Mouse (Mus musculus) intestine, embryonic 16.5 days (tissue): Measurements from ENCODE around the gene Fzr1. TPM values are rescaled to one million over a fixed set of nuclear protein-coding genes. Genes with fewer than 3 reads are reported as not detected.
A peak's percentile ranks its signal among the peaks of the same experiment; 100 is the strongest.

ENCODE experiments used
- ATAC-seq: fragments of 200-750 bp; cut with Nextera tagmentation; 2 replicates; pipeline ENCODE4 v1.8.0; 2017; ENCODE audit warnings: moderate TSS enrichment, moderate library complexity
- H3K27ac ChIP-seq: fragments of 300-500 bp; sonication (generic); 2 replicates; pipeline ENCODE4 v1.5.1; 2014; ENCODE audit warnings: mild to moderate bottlenecking, low read length
- H3K27me3 ChIP-seq: fragments of 300-500 bp; sonication (generic); replicated peaks from 2 replicates; pipeline ENCODE4 v1.6.1; 2014; ENCODE audit warnings: low read length, control low read depth, mixed read lengths; ENCODE audit not compliant: control insufficient read depth, insufficient read depth
- H3K36me3 ChIP-seq: fragments of 300-500 bp; sonication (generic); 2 replicates; pipeline ENCODE4 v1.6.1; 2014; ENCODE audit warnings: low read length, control low read depth; ENCODE audit not compliant: control insufficient read depth, insufficient read depth
- H3K4me1 ChIP-seq: fragments of 300-500 bp; sonication (generic); 2 replicates; pipeline ENCODE4 v1.6.1; 2014; ENCODE audit warnings: low read length, control low read depth, mixed read lengths; ENCODE audit not compliant: control insufficient read depth, insufficient read depth
- H3K4me2 ChIP-seq: fragments of 300-500 bp; sonication (generic); 2 replicates; pipeline ENCODE4 v1.6.1; 2014; ENCODE audit warnings: low read depth, low read length, control low read depth
- H3K4me3 ChIP-seq: fragments of 300-500 bp; sonication (generic); 2 replicates; pipeline ENCODE4 v1.5.1; 2014; ENCODE audit warnings: mild to moderate bottlenecking, low read length
- H3K9ac ChIP-seq: fragments of 300-500 bp; sonication (generic); 2 replicates; pipeline ENCODE4 v1.6.1; 2014; ENCODE audit warnings: low read depth, low read length
- H3K9me3 ChIP-seq: fragments of 300-500 bp; sonication (generic); 2 replicates; pipeline ENCODE4 v1.6.1; 2016; ENCODE audit warnings: low read length, control low read depth; ENCODE audit not compliant: control insufficient read depth
- WGBS: fragments of 180-500 bp; shearing (Covaris S2); extraction: QIAGEN DNeasy Blood & Tissue Kit; methylation state at CpG from one replicate; pipeline ENCODE4 v1.1.7; 2014; 5-methylcytosine and 5-hydroxymethylcytosine counted together
- polyA plus RNA-seq: library from polyadenylated mRNA; unstranded; fragments of >200 nt; fragmentation: Nextera tagmentation; extraction: Ambion mirVana; gene quantifications from 2 replicates; pipeline ENCODE4 v1.2.1, GENCODE M21; 2015

Gene Fzr1
- polyA plus RNA-seq, 1 experiment from 2014 or later, result 78.7 TPM

- peak overlapping the region; percentile 29; the same call in 1 of the 2 replicates for H3K9ac ChIP-seq
- H3K4me1 ChIP-seq, result peaks cover 40% of the 10 kb centered on the region
- no peak overlapping the region for H3K4me3 ChIP-seq
- H3K27me3 ChIP-seq, result no peaks in the 10 kb centered on the region
- no peak for ATAC-seq
- H3K9me3 ChIP-seq, result no peaks in the 10 kb centered on the region
- H3K36me3 ChIP-seq, result no peaks in the 10 kb centered on the region
- 19% methylated on average over 9 of the region's 9 CpGs for WGBS
- H3K27ac ChIP-seq, result peak overlapping the region; percentile 72
- H3K4me2 ChIP-seq, result 0 out of 2 replicates have a peak overlapping the region, but pooled peaks have one; percentile 4
Measured at GRCm38 (mm10) chr10:81351678-81352291, 26.5 kb downstream of the Fzr1 start.

DNA sequence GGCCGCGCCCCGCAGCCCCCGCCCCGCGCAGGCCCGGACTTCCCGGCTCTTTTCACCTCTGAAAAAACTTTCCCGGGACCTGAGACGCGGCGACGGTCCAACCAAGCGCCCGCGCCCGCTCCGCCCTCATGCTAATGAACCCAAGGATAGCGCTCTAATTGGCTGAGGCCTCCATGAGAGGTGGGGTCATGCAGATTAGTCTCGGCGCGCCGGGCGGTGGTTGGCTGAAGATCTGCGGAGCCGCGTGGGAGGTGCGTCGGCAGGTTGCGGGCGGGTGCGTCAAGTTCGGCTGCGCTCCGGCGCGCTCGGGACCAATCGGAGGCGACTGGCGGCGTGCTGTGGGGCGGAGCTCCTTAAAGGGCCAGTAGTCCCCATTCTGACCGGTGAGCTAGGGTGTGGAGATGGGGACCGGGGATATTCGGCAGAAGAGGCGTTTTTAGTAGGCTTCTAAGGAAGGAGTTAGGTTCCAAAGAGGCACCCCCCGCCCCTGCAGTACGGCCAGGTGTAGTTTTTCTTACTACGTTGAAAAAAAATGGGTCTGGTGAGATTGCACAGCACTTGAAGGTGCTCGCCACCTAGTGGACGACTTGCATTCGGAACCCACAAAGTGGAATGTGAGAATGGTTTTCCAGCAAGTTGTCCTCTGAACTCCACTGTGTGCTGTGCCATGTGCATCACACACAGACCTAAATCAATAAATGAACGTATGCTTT, 27.8 kb downstream of the Fzr1 start, which contains the start of gene Hmg20b:
Gene Hmg20b, minus strand, starts transcription at position 130 of the 713 bp plus-strand sequence.
- Histone ChIP-seq H3K27me3 (no peaks in the 10 kb centered on the region), H3K9me3 (no peaks in the 10 kb centered on the region)

DNA sequence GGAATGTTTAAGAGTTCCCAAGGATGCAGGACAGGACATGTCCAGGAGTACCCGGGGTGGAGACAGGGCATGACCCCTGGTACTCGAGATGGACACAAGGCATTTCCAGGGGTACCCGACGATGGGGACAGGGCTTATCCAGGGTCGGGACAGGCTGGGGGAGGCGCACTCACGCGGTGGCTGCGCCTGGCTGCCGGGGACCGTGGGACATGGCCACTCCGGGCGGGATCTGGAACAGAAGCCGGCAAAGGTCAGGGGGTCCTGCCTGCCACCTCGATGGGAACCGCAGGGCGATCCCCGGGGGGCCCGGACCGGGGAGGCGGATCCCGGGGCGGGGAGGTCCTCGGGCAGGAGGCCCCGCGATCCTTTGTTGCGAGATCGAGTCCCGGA, 28.4 kb downstream of the Fzr1 start:
- under 1% methylated on average over 29 of the region's 29 CpGs for WGBS
- Histone ChIP-seq H3K4me2 (peak overlapping the region; percentile 88), H3K4me1 (peaks cover 41% of the 10 kb centered on the region), H3K27me3 (0 out of 2 replicates have a peak, but pooled peaks cover 2% of the 10 kb centered on the region), H3K27ac (peak overlapping the region; percentile 87), H3K36me3 (no peaks in the 10 kb centered on the region), H3K4me3 (peak overlapping the region; percentile 86), H3K9me3 (no peaks in the 10 kb centered on the region), H3K9ac (peak overlapping the region; percentile 88)
- ATAC-seq, result peak; percentile 16; the same call in 1 of the 2 replicates

More for the DNA sequence above, 27.8 kb downstream of the Fzr1 start, which contains the start of gene Hmg20b:
- H3K9ac ChIP-seq, result peak within 1 kb of the TSS; percentile 88
- H3K4me1 ChIP-seq, result peaks cover 41% of the 10 kb centered on the region
- peak within 1 kb of the TSS; percentile 87 for H3K27ac ChIP-seq
- under 1% methylated on average over 54 of the region's 54 CpGs for WGBS
- H3K4me3 ChIP-seq, result peak within 1 kb of the TSS; percentile 86
- ATAC-seq, result peak; percentile 92
- H3K4me2 ChIP-seq, result peak within 1 kb of the TSS; percentile 88
- no peaks in the 10 kb centered on the region for H3K36me3 ChIP-seq

DNA sequence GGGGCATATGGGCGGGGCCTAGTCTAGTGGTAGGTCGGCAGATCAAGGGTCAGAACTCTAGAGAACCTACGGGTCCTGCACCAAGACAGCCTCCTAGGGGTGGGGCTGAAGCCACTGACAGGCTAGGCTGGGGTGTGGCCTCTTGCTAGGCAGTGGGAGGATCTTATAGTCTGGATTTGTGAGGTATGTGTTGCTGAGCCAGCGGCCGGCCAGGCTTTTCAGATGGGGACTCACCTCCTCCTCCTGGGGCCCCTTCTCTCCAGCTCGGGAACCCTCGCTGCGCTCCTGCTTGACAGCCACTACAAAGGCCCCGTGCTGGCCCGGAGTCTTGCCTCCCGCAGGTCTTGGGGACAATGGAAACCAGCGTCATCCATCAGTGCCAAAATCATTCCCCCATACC, 29.2 kb downstream of the Fzr1 start:
- ATAC-seq, result peak; percentile 38
- Histone ChIP-seq H3K36me3 (no peaks in the 10 kb centered on the region), H3K27ac (peak overlapping the region; percentile 87), H3K4me2 (peak overlapping the region; percentile 88), H3K9ac (peak overlapping the region; percentile 88), H3K9me3 (no peaks in the 10 kb centered on the region), H3K4me1 (peaks cover 33% of the 10 kb centered on the region), H3K4me3 (peak overlapping the region; percentile 86), H3K27me3 (peaks cover 2% of the 10 kb centered on the region; the same call in 1 of the 2 replicates)
- 6% methylated on average over 12 of the region's 12 CpGs for WGBS

- 13% methylated on average over 55 of the region's 55 CpGs for WGBS
- no peaks in the 10 kb centered on the region for H3K36me3 ChIP-seq
- H3K27me3 ChIP-seq, result peaks cover 13% of the 10 kb centered on the region; the same call in 1 of the 2 replicates
- peak overlapping the region; percentile 69 for H3K27ac ChIP-seq
- peak; percentile 14 for ATAC-seq
- H3K4me1 ChIP-seq, result peaks cover 37% of the 10 kb centered on the region
- H3K4me3 ChIP-seq, result peak overlapping the region; percentile 45
- H3K9me3 ChIP-seq, result no peaks in the 10 kb centered on the region
- peak overlapping the region; percentile 68 for H3K4me2 ChIP-seq
- peak overlapping the region; percentile 60 for H3K9ac ChIP-seq
Measured at GRCm38 (mm10) chr10:81346453-81347067, 31.8 kb downstream of the Fzr1 start.

DNA sequence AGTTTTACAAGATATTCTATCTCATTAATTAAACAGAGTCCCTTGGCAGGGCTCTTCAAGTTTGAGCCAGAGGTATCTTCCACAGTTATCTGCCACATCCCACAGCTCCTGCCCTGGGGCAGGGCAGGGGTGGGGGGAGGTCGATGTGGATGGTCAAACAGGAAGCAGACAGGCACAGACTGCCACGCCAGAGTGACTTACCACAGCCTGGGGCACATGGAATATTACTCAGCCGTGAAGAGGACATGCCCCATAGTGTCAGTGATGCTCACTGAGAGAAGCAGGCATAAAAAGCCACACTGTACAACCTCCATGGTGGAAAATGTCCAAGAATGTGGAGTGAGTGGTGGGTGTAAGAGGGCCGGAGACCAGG, 33.2 kb downstream of the Fzr1 start:
- Histone ChIP-seq H3K9ac (no peak overlapping the region), H3K27me3 (peaks cover 13% of the 10 kb centered on the region; the same call in 1 of the 2 replicates), H3K4me1 (peaks cover 47% of the 10 kb centered on the region), H3K27ac (no peak overlapping the region), H3K9me3 (no peaks in the 10 kb centered on the region), H3K4me2 (no peak overlapping the region), H3K4me3 (no peak overlapping the region), H3K36me3 (no peaks in the 10 kb centered on the region)
- ATAC-seq, result no peak
- 90% methylated on average over 4 of the region's 4 CpGs for WGBS

DNA sequence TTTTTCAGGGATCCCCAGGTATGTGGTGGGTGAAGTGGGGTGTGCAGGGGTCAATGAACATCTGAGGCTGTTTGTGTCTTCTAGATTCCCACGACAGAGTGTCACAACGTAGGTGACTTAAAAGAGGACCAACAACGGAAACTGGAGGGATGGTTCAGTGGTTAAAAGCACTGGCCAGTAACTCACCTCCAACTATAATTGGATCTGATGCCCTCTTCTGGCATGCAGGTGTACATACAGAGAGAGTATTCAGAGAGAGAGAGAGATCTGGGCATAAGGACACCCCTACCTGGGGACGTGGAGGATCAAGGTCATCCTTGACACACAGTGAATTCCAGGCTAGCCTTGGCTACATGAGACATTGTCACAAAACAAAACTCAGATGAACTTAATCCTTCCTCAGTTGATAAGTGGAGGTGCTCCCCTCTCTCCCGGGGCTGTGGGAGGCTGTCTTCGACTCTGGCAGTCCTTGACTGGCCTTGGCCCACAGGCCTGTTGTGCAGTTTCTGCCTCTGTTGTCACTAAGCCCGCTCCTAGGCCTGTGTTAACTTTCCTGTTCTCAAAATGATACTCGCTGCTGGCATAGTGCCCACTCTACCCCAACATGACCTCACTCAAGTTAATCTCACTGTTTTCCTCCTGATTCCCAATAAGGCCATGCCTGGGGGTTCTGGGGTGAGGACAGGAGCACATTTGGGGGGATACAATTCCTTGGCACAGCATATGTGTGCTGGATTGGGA, 33.7 kb downstream of the Fzr1 start:
- Histone ChIP-seq H3K4me3 (no peak overlapping the region), H3K36me3 (no peaks in the 10 kb centered on the region), H3K27ac (no peak overlapping the region), H3K27me3 (peaks cover 13% of the 10 kb centered on the region; the same call in 1 of the 2 replicates), H3K4me2 (no peak overlapping the region), H3K4me1 (peaks cover 45% of the 10 kb centered on the region), H3K9ac (no peak overlapping the region), H3K9me3 (no peaks in the 10 kb centered on the region)
- WGBS, result 53% methylated on average over 8 of the region's 8 CpGs
- ATAC-seq, result no peak

DNA sequence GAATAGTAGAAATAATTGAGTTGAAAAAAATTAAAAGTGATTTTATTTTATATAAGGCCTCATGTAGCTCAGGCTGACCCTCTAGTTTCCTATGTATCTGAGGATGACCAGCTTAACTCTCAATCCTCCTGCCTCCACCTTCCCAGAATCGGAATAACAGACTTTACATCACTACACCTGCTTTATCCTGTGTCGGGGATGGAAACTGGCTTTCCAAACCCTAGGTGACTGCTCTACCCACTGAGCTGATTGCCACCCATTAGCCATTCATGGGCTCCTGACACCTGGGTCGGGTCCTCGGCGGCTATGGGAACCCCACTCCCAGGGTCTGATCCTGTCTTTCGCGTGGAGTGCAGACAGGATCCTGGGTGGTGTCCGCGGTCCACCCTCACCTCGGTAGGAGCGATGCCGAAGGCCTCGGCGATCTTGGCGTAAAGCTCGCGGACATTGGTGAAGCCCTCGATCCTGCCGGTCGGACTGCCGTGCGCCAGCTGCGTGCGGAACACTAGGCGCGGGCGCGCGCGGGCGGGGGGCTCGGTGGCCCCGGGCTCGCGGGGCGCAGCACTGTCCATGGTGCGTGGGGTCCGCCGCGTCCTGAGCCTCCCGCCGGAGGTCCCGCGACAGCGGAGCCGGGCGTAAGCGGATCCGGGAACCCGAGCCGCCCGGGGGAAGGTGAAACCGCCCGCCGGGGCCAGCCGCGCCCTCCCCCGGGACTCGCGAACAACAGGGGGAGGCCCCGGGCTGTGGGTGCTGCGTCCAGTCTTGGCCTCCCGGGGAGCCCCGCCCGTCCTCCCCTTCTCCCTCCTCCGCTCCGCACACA, 35.4 kb downstream of the Fzr1 start, which contains the start of gene Gipc3:
Gene Gipc3, minus strand, starts transcription at position 581 of the 820 bp plus-strand sequence.
- no peaks in the 10 kb centered on the region for H3K36me3 ChIP-seq
- H3K9me3 ChIP-seq, result no peaks in the 10 kb centered on the region
- H3K9ac ChIP-seq, result peak within 1 kb of the TSS; percentile 76
- H3K4me3 ChIP-seq, result peak within 1 kb of the TSS; percentile 60
- peaks cover 13% of the 10 kb centered on the region; the same call in 1 of the 2 replicates for H3K27me3 ChIP-seq
- peaks cover 32% of the 10 kb centered on the region for H3K4me1 ChIP-seq
- no peak for ATAC-seq
- WGBS, result 3% methylated on average over 64 of the region's 67 CpGs
- H3K4me2 ChIP-seq, result peak within 1 kb of the TSS; percentile 96
- H3K27ac ChIP-seq, result no peak within 1 kb of the TSS
